In genomic region chr4:128241075-128241853, GRCm38 (mm10) we compare ENCODE assay signal across 19 mouse cellular contexts. TPM values are rescaled to one million over a fixed set of nuclear protein-coding genes. Genes with fewer than 3 reads are reported as not detected.
A peak's percentile ranks its signal among the peaks of the same experiment; 100 is the strongest.
DNase-seq lines count a peak whose midpoint lies in the region; ATAC-seq and TF ChIP-seq lines count a peak whose summit lies in the region.
"Had no signal": no experiment of that assay in that cellular context is flagged by ENCODE, and none has a peak within 500 bp of the region (broad histone marks: within the 10 kb centered on the region; RNA-seq: fewer than 3 reads in every experiment).

No protein-coding gene starts in this region.

- no peak overlapping the region for H3K4me2 ChIP-seq in hindbrain, postnatal 0 days (ENCODE audit: low read depth, low read length)
- H3K4me2 ChIP-seq in neural tube, embryonic 14.5 days (ENCODE audit: low read depth, low read length), result no peak overlapping the region
- no peak overlapping the region for H3K4me2 ChIP-seq in intestine, embryonic 16.5 days (ENCODE audit: low read depth, low read length)
- H3K4me2 ChIP-seq: embryonic facial prominence, embryonic 15.5 days; intestine, embryonic 15.5 days; liver, embryonic 11.5 days; lung, embryonic 15.5 days had no signal

- H3K27ac ChIP-seq in hindbrain, postnatal 0 days, result peak overlapping the region; percentile 56; the same call in 1 of the 2 replicates
- H3K27ac ChIP-seq in neural tube, embryonic 14.5 days (ENCODE audit: low read depth, low read length), result peak overlapping the region; percentile 69
- no peak overlapping the region for H3K27ac ChIP-seq in intestine, embryonic 16.5 days (ENCODE audit: low read length)
- H3K27ac ChIP-seq: embryonic facial prominence, embryonic 15.5 days; heart, adult 2 months; intestine, embryonic 15.5 days; lung, embryonic 15.5 days had no signal

- no peaks in the 10 kb centered on the region for H3K9me3 ChIP-seq in hindbrain, postnatal 0 days (ENCODE audit: low read length)
- H3K9me3 ChIP-seq in neural tube, embryonic 14.5 days (ENCODE audit: control insufficient read depth, low read length), result no peaks in the 10 kb centered on the region
- no peaks in the 10 kb centered on the region for H3K9me3 ChIP-seq in intestine, embryonic 16.5 days (ENCODE audit: control insufficient read depth, low read length)
- H3K9me3 ChIP-seq: embryonic facial prominence, embryonic 15.5 days; intestine, embryonic 15.5 days; lung, embryonic 15.5 days had no signal

- H3K4me3 ChIP-seq in hindbrain, postnatal 0 days (ENCODE audit: low read length), result no peak overlapping the region
- no peak overlapping the region for H3K4me3 ChIP-seq in neural tube, embryonic 14.5 days (ENCODE audit: low read depth, low read length)
- H3K4me3 ChIP-seq in intestine, embryonic 16.5 days (ENCODE audit: low read length), result no peak overlapping the region
- H3K4me3 ChIP-seq: embryonic facial prominence, embryonic 15.5 days; heart, adult 2 months; intestine, embryonic 15.5 days; lung, embryonic 15.5 days had no signal

- peak; percentile 71 for ATAC-seq in hindbrain, postnatal 0 days
- ATAC-seq in neural tube, embryonic 14.5 days (ENCODE audit: low read depth), result peak; percentile 60; the same call in 1 of the 2 replicates
- no peak for ATAC-seq in intestine, embryonic 16.5 days
- ATAC-seq: intestine, embryonic 15.5 days had no signal

- DNase-seq in brain, embryonic 14.5 days (ENCODE audit: low read depth), result peak; percentile 39
- peak; percentile 28 for DNase-seq in embryo, embryonic 9.5 days (ENCODE audit: extremely low spot score)
- peak; percentile 38 for DNase-seq in hindbrain, postnatal 0 days (ENCODE audit: low spot score)
- no peak for DNase-seq in cerebellum, adult 11-12 months
- no peak for DNase-seq in cerebellum, postnatal 14 days
- DNase-seq: cerebellum, postnatal 10 days; heart, adult 2 months; heart, postnatal 10 days; kidney, postnatal 14 days; right cerebral cortex, postnatal 4 days had no signal

- 19% methylated on average over 19 of the region's 19 CpGs for WGBS in hindbrain, postnatal 0 days
- 25% methylated on average over 19 of the region's 19 CpGs for WGBS in neural tube, embryonic 14.5 days
- 45% methylated on average over 19 of the region's 19 CpGs for WGBS in intestine, embryonic 16.5 days

- no peak for TF ChIP-seq POLR2A in brain, embryonic 14.5 days (IDR thresholded peaks at IDR 0.05; ENCODE audit: borderline replicate concordance, extremely low read depth, insufficient read depth, insufficient read length, poor library complexity, severe bottlenecking)

- H3K9ac ChIP-seq in hindbrain, postnatal 0 days (replicated peaks; ENCODE audit: low read length), result no peak overlapping the region
- H3K9ac ChIP-seq in neural tube, embryonic 14.5 days (replicated peaks; ENCODE audit: low read depth, low read length), result no peak overlapping the region
- H3K9ac ChIP-seq in intestine, embryonic 16.5 days (ENCODE audit: low read depth, low read length), result no peak overlapping the region
- H3K9ac ChIP-seq: embryonic facial prominence, embryonic 15.5 days; intestine, embryonic 15.5 days; lung, embryonic 15.5 days had no signal

- 0 out of 2 replicates have a peak, but pooled peaks cover 11% of the 10 kb centered on the region for H3K4me1 ChIP-seq in hindbrain, postnatal 0 days (ENCODE audit: insufficient read depth, low read length)
- peaks cover 15% of the 10 kb centered on the region; the same call in 1 of the 2 replicates for H3K4me1 ChIP-seq in neural tube, embryonic 14.5 days (ENCODE audit: control insufficient read depth, insufficient read depth, low read length)
- no peaks in the 10 kb centered on the region for H3K4me1 ChIP-seq in intestine, embryonic 16.5 days (ENCODE audit: control insufficient read depth, insufficient read depth, low read length)
- H3K4me1 ChIP-seq: embryonic facial prominence, embryonic 15.5 days; intestine, embryonic 15.5 days; lung, embryonic 15.5 days had no signal

- H3K27me3 ChIP-seq in hindbrain, postnatal 0 days (ENCODE audit: insufficient read depth, low read length), result no peaks in the 10 kb centered on the region
- no peaks in the 10 kb centered on the region for H3K27me3 ChIP-seq in neural tube, embryonic 14.5 days (ENCODE audit: control insufficient read depth, insufficient read depth, low read length)
- H3K27me3 ChIP-seq in intestine, embryonic 16.5 days (replicated peaks; ENCODE audit: control insufficient read depth, insufficient read depth, low read length), result no peaks in the 10 kb centered on the region
- H3K27me3 ChIP-seq: embryonic facial prominence, embryonic 15.5 days; intestine, embryonic 15.5 days; lung, embryonic 15.5 days had no signal

- H3K36me3 ChIP-seq in hindbrain, postnatal 0 days (ENCODE audit: insufficient read depth, low read length), result no peaks in the 10 kb centered on the region
- no peaks in the 10 kb centered on the region for H3K36me3 ChIP-seq in neural tube, embryonic 14.5 days (ENCODE audit: control insufficient read depth, insufficient read depth, low read length)
- no peaks in the 10 kb centered on the region for H3K36me3 ChIP-seq in intestine, embryonic 16.5 days (ENCODE audit: control insufficient read depth, insufficient read depth, low read length)
- H3K36me3 ChIP-seq: embryonic facial prominence, embryonic 15.5 days; intestine, embryonic 15.5 days; lung, embryonic 15.5 days had no signal

- TF ChIP-seq CTCF in brain, embryonic 14.5 days (IDR thresholded peaks at IDR 0.05; ENCODE audit: borderline replicate concordance, extremely low read depth, insufficient read depth, insufficient read length), result no peak
- TF ChIP-seq CTCF in hindbrain, postnatal 0 days (IDR thresholded peaks at IDR 0.05; ENCODE audit: low read depth), result no peak

RNA-seq across cellular contexts. Expression of gene Hmgb4, which starts 19.5 kb away (rescaled TPM):
- polyA plus RNA-seq in brain, embryonic 14.5 days (2012; rRNA removed), result not detected in 2 replicates
- total RNA-seq in hindbrain, postnatal 0 days (2014; rRNA removed), result not detected in 2 replicates
- polyA plus RNA-seq in hindbrain, postnatal 0 days (2015; fragmentation: Nextera tagmentation; extraction: Ambion mirVana), result not detected in 2 replicates
- polyA plus RNA-seq in neural tube, embryonic 14.5 days (2014; fragmentation: Nextera tagmentation; extraction: Ambion mirVana), result not detected in 2 replicates
- polyA plus RNA-seq in intestine, embryonic 16.5 days (2015; fragmentation: Nextera tagmentation; extraction: Ambion mirVana), result not detected in 2 replicates
- total RNA-seq: heart, adult 2 months; heart, postnatal 10 days; layer of hippocampus, postnatal 10 days; left cerebral cortex, postnatal 25 days had no signal
- polyA plus RNA-seq: embryonic facial prominence, embryonic 15.5 days; intestine, embryonic 15.5 days; liver, embryonic 11.5 days; lung, embryonic 15.5 days; thymus, postnatal 0 days had no signal

Comparison
In these comparisons a context has a peak if more than half of its experiments do, and no peak if none do; other contexts are left out.
1. DNase-seq: peak in brain, embryonic 14.5 days (single experiment), embryo, embryonic 9.5 days (single experiment) and hindbrain, postnatal 0 days (single experiment); none in cerebellum, adult 11-12 months (single experiment) and cerebellum, postnatal 14 days (0 of 2).